Mouse (Mus musculus) hindbrain, embryonic 16.5 days (tissue): Measurements from ENCODE around the gene Rem2. TPM values are rescaled to one million over a fixed set of nuclear protein-coding genes. Genes with fewer than 3 reads are reported as not detected.
A peak's percentile ranks its signal among the peaks of the same experiment; 100 is the strongest.

ENCODE experiments used
- ATAC-seq: fragments of 200-750 bp; cut with Nextera tagmentation; 2 replicates; pipeline ENCODE4 v1.8.0; 2017; ENCODE audit warnings: moderate TSS enrichment, moderate library complexity
- H3K27ac ChIP-seq: fragments of 300-500 bp; sonication (generic); 2 replicates; pipeline ENCODE4 v1.5.1; 2014; ENCODE audit warnings: low read depth, mild to moderate bottlenecking, control low read depth, low read length, moderate library complexity
- H3K27me3 ChIP-seq: fragments of 300-500 bp; sonication (generic); replicated peaks from 2 replicates; pipeline ENCODE4 v1.6.1; 2014; ENCODE audit warnings: low read length; ENCODE audit not compliant: control insufficient read depth, insufficient read depth
- H3K36me3 ChIP-seq: fragments of 300-500 bp; sonication (generic); 2 replicates; pipeline ENCODE4 v1.6.1; 2014; ENCODE audit warnings: mild to moderate bottlenecking, low read length, moderate library complexity, mixed read lengths; ENCODE audit not compliant: control insufficient read depth, insufficient read depth
- H3K4me1 ChIP-seq: fragments of 300-500 bp; sonication (generic); 2 replicates; pipeline ENCODE4 v1.6.1; 2014; ENCODE audit warnings: low read depth, low read length; ENCODE audit not compliant: control insufficient read depth, insufficient read depth
- H3K4me2 ChIP-seq: fragments of 300-500 bp; sonication (generic); 2 replicates; pipeline ENCODE4 v1.6.1; 2014; ENCODE audit warnings: mild to moderate bottlenecking, low read length, control low read depth, moderate library complexity
- H3K4me3 ChIP-seq: fragments of 300-500 bp; sonication (generic); 2 replicates; pipeline ENCODE4 v1.5.1; 2014; ENCODE audit warnings: mild to moderate bottlenecking, low read length, control low read depth, moderate library complexity
- H3K9ac ChIP-seq: fragments of 300-500 bp; sonication (generic); 2 replicates; pipeline ENCODE4 v1.6.1; 2014; ENCODE audit warnings: low read depth, mild to moderate bottlenecking, control low read depth, low read length, moderate library complexity
- H3K9me3 ChIP-seq: fragments of 300-500 bp; sonication (generic); 2 replicates; pipeline ENCODE4 v1.6.1; 2014; ENCODE audit warnings: mild to moderate bottlenecking, low read length, moderate library complexity; ENCODE audit not compliant: control insufficient read depth
- WGBS: fragments of 180-500 bp; shearing (Covaris S2); extraction: QIAGEN DNeasy Blood & Tissue Kit; methylation state at CpG from one replicate; pipeline ENCODE4 v1.1.7; 2014; 5-methylcytosine and 5-hydroxymethylcytosine counted together
- polyA plus RNA-seq: library from polyadenylated mRNA; unstranded; fragments of >200 nt; fragmentation: Nextera tagmentation; extraction: Ambion mirVana; gene quantifications from 2 replicates; pipeline ENCODE4 v1.2.1, GENCODE M21; 2015

The Rem2 gene
- polyA plus RNA-seq, 1 experiment from 2014 or later, result 38.5 TPM

DNA sequence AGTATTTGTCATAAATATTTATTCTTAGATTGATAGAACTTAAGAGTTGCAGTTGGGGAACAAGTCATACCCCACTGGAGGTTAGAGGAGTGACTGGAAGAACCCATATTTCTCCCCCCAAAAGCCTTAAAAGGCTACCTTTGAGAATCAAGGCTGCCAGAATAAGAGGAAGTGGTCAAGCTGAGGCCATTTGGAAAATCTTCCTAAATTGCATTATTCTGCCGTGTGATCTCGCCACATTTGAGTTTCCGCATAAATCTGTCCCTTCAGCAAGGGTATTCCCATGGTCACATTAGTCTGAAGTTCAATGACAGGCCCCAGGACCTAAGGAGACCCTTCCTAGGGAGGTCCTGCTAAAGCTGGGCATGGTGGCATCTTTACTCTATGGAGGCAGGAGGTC is 33.4 kb upstream of the Rem2 start:
- no peaks in the 10 kb centered on the region for H3K9me3 ChIP-seq
- no peak overlapping the region for H3K4me2 ChIP-seq
- no peak for ATAC-seq
- H3K9ac ChIP-seq, result no peak overlapping the region
- H3K4me3 ChIP-seq, result no peak overlapping the region
- no peaks in the 10 kb centered on the region for H3K36me3 ChIP-seq
- H3K27ac ChIP-seq, result no peak overlapping the region
- H3K4me1 ChIP-seq, result no peaks in the 10 kb centered on the region
- WGBS, result 83% methylated on average over 3 of the region's 3 CpGs
- no peaks in the 10 kb centered on the region for H3K27me3 ChIP-seq

DNA sequence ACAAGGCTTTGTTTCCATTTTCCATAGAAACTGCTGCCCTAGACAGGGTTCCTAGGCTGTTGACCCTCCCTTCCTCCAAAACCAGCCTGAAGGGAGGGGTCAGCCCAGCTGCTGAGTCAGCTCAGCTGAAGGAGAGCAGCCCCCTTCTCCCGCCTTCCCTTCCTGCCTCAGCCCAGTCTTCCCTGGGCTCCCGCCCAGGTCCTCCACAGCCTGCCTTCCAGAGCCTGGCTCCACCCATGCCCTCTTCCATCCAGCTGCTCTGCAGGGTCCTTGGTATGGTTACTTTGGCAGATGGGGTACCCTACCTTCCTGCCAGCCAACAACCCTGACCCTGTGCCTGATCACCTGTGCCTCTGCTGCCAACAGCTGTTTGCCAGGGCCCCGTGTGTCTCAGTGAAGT is 32.7 kb upstream of the Rem2 start:
- peak; percentile 60 for ATAC-seq
- H3K4me2 ChIP-seq, result no peak overlapping the region
- H3K27ac ChIP-seq, result no peak overlapping the region; the same call in 1 of the 2 replicates
- H3K4me1 ChIP-seq, result no peaks in the 10 kb centered on the region
- 37% methylated on average over 3 of the region's 3 CpGs for WGBS
- no peaks in the 10 kb centered on the region for H3K9me3 ChIP-seq
- no peaks in the 10 kb centered on the region for H3K36me3 ChIP-seq
- no peak overlapping the region for H3K4me3 ChIP-seq
- H3K9ac ChIP-seq, result no peak overlapping the region
- no peaks in the 10 kb centered on the region for H3K27me3 ChIP-seq

- Histone ChIP-seq H3K27me3 (no peaks in the 10 kb centered on the region), H3K9ac (no peak overlapping the region), H3K9me3 (no peaks in the 10 kb centered on the region), H3K4me2 (no peak overlapping the region), H3K36me3 (no peaks in the 10 kb centered on the region), H3K27ac (0 out of 2 replicates have a peak overlapping the region, but pooled peaks have one; percentile 29), H3K4me3 (no peak overlapping the region), H3K4me1 (no peaks in the 10 kb centered on the region)
- no peak for ATAC-seq
- WGBS, result 65% methylated on average over 15 of the region's 15 CpGs
Observed at GRCm38 (mm10) chr14:54443712-54444618, 31.9 kb upstream of the Rem2 start.

- Histone ChIP-seq H3K9me3 (no peaks in the 10 kb centered on the region), H3K36me3 (no peaks in the 10 kb centered on the region), H3K4me2 (no peak overlapping the region), H3K4me3 (no peak overlapping the region), H3K27me3 (no peaks in the 10 kb centered on the region), H3K4me1 (0 out of 2 replicates have a peak, but pooled peaks cover 2% of the 10 kb centered on the region), H3K27ac (no peak overlapping the region), H3K9ac (no peak overlapping the region)
- no peak for ATAC-seq
- 55% methylated on average over 3 of the region's 3 CpGs for WGBS
Observed at GRCm38 (mm10) chr14:54445476-54445875, 30.4 kb upstream of the Rem2 start.

DNA sequence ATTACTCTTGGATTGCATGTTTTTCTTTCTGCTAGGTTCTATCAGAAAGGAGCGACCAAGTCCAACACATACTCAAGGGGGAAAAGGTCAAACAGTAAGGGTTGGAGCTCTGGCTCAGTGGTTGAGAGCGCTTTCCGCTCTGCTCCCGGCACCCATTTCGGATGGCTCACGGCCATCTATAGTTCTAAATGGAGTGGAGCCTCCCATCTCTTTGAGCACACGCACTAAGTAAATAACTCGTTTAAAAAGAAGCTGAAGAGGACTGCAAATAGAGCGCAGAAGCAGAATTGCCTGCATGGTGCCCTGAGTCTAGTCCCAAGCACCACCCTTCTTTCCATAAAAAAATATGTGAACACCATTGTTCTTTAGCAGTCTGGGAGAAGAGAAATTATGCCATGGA is 22.3 kb upstream of the Rem2 start:
- Histone ChIP-seq H3K9ac (no peak overlapping the region), H3K4me2 (no peak overlapping the region), H3K9me3 (no peaks in the 10 kb centered on the region), H3K27ac (no peak overlapping the region), H3K4me3 (no peak overlapping the region), H3K4me1 (0 out of 2 replicates have a peak, but pooled peaks cover 2% of the 10 kb centered on the region), H3K27me3 (no peaks in the 10 kb centered on the region), H3K36me3 (no peaks in the 10 kb centered on the region)
- WGBS, result 88% methylated on average over 9 of the region's 9 CpGs
- no peak for ATAC-seq

- no peaks in the 10 kb centered on the region for H3K9me3 ChIP-seq
- no peak overlapping the region for H3K27ac ChIP-seq
- WGBS, result 86% methylated on average over 11 of the region's 11 CpGs
- no peak for ATAC-seq
- no peaks in the 10 kb centered on the region for H3K27me3 ChIP-seq
- no peak overlapping the region for H3K4me2 ChIP-seq
- H3K9ac ChIP-seq, result no peak overlapping the region
- no peaks in the 10 kb centered on the region for H3K36me3 ChIP-seq
- no peaks in the 10 kb centered on the region for H3K4me1 ChIP-seq
- H3K4me3 ChIP-seq, result no peak overlapping the region
Observed at GRCm38 (mm10) chr14:54454669-54455528, 21.0 kb upstream of the Rem2 start.

- no peak for ATAC-seq
- no peaks in the 10 kb centered on the region for H3K36me3 ChIP-seq
- WGBS, result 90% methylated on average over 14 of the region's 14 CpGs
Observed at GRCm38 (mm10) chr14:54457907-54458569, 17.9 kb upstream of the Rem2 start.

GRCm38 (mm10) chr14:54462146-54462545 is 13.8 kb upstream of the Rem2 start:
- no peak for ATAC-seq
- Histone ChIP-seq H3K9ac (no peak overlapping the region), H3K4me2 (no peak overlapping the region), H3K4me3 (no peak overlapping the region), H3K27ac (no peak overlapping the region), H3K9me3 (no peaks in the 10 kb centered on the region), H3K4me1 (peaks cover 3% of the 10 kb centered on the region), H3K27me3 (no peaks in the 10 kb centered on the region), H3K36me3 (no peaks in the 10 kb centered on the region)
- WGBS, result 92% methylated on average over 4 of the region's 4 CpGs

More at GRCm38 (mm10) chr14:54457907-54458569, 17.9 kb upstream of the Rem2 start:
- Histone ChIP-seq H3K27ac (no peak overlapping the region), H3K4me1 (no peaks in the 10 kb centered on the region), H3K9me3 (no peaks in the 10 kb centered on the region), H3K27me3 (no peaks in the 10 kb centered on the region), H3K9ac (no peak overlapping the region), H3K4me3 (no peak overlapping the region), H3K4me2 (no peak overlapping the region)
